Mouse (Mus musculus) left cerebral cortex, postnatal 10 days (tissue): Measurements from ENCODE around the gene Naa25. TPM values are rescaled to one million over a fixed set of nuclear protein-coding genes. Genes with fewer than 3 reads are reported as not detected.

Experiments
- DNase-seq, 2 experiments: peaks; one replicate each; pipeline ENCODE4 v3.0.0; 2021 to 2022; ENCODE audit warnings: low spot score in 2 of 2, mixed read lengths in 1 of 2; ENCODE audit errors: extremely low spot score in 1 of 2
- intact Hi-C: fragments of 180-260 bp; cut with DNase I; formaldehyde crosslinking; loops from one replicate; pipeline ENCODE4 v1.15.1; 2025
- total RNA-seq, 2 experiments: library from RNA; stranded (reverse); gene quantifications; 2 replicates each; pipeline ENCODE4 v1.2.3; 2021

Gene Naa25
- total RNA-seq, 2 experiments from 2014 or later, result 48.3 to 50.1 TPM

DNA sequence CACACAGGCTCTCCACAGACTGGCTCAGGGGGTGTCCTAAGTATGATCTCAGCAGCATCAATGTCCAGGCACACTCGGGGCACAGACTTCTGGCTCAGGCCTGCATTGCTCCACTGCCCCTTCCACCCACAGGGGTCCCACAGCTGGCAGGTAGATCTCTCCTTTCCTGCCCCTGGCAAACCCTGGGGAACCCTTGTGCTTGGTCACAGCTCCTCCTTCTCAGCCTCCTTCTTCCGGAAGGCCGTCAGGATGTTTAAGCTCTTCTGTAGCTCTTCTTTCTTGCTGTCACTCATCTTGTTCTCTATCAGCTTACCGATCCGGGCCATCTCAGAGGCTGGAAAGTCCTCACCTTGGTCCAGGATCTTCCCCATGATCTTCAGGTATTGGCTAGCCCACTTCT is 47.1 kb downstream of the Naa25 start:
- intact Hi-C loops, result loop anchor here (5.0 kb wide), 1 partner anchor 32 kb away; no protein-coding TSS in a partner anchor

DNA sequence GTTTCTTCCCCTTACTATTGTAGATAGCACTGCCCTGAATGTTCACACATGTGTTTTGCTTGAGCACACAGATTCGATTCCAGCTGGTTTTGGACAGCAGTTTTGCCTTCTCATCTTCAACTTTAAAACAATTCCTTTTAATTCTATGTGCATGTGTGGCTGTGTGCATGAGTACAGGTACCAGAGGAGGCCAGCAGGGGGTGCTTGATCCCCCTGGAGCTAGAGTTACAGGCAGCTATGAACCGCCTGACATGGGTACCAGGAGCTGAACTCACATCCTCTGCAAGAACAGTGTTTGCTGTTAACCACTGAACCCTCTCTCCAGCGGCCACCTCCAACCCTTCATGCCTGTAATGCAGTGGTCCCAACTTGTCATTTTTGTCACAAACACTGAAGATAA is 50.7 kb downstream of the Naa25 start:
- intact Hi-C loops, result no loop called here

More for the DNA sequence above, 47.1 kb downstream of the Naa25 start:
- DNase-seq, result no peak

DNA sequence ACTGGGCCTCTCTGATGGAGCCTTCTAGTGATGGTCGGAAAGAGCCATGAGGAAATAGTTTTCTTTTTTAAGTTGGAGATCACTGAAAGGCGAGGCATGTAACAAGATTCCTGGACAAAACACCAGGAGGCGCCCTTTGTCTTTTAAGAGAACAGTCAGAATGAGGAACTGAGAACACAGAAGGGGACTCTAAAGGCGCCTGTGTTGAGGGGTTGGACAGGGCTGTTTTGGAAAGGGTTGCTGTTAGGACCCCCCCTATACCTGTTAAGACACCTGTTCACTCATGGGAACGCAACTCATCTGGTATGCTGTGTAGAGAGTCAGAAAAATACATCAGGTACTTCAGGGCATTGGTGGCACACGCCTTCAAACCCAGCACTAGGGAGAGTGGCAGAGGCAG is 52.2 kb downstream of the Naa25 start:
- DNase-seq, result peak in 1 of 2 experiments; percentile 54
- intact Hi-C loops, result no loop called here

More for the DNA sequence above, 50.7 kb downstream of the Naa25 start:
- DNase-seq, result no peak

DNA sequence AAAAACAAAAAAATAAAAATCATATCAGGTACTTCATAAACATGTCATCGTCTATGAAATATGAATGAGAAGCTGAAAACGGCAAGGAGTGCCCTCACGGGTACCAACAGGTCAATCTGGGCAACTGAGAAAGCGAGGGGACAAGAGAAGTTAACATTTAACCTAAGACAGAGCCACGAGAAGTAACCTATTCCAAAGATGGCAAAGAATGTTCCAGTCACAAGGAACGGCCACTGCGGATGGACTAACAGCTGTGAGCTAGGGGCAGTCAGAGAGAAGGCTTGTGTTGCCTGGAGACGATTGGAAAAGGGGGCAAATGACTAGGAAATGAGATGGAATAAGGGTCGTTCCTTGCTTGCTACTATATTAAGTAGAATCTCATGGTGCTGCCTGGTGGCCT is 52.7 kb downstream of the Naa25 start:
- intact Hi-C loops, result no loop called here
- no peak for DNase-seq

DNA sequence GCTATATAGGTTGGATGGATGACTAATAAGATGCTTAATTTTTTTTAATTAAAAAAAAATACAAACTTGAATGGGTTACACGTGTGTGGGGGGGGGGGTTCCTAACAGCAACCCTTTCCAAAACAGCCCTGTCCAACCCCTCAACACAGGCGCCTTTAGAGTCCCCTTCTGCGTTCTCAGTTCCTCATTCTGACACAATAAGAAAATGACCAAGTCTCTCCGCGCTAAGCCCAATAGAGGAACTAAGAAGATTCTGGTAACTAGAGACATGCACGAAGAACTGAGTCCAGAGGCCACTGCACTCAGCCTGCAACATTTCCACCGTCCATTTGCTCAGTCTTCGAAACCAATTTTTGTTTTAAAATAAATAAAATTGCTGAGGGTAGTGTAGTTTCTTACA is 53.5 kb downstream of the Naa25 start:
- no peak for DNase-seq
- intact Hi-C loops, result no loop called here

DNA sequence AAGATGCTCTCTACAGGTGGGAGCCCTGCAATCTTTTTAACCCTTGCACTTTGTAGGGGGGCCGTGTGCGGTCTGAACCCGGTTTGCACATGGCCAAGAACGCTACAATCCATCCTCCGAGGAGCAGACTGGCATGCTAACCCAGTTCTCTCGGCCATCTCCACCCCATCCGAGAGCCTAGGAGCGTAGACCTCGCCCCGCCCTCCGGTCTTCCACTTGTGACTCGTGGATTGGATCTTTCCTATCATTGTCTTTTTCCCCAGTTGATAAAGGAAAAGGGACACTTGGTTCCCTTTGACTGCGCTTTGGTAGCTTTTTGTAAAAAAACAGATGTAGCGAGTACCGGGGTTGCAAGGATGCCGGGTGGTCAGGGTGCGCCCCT is 53.9 kb downstream of the Naa25 start, which contains the start of gene Tmem116:
Tmem116 (plus strand) TSS at position 250 of the 382 bp plus-strand sequence.
- DNase-seq, result peak in 1 of 2 experiments; percentile 57
- intact Hi-C loops, result no loop called here

DNA sequence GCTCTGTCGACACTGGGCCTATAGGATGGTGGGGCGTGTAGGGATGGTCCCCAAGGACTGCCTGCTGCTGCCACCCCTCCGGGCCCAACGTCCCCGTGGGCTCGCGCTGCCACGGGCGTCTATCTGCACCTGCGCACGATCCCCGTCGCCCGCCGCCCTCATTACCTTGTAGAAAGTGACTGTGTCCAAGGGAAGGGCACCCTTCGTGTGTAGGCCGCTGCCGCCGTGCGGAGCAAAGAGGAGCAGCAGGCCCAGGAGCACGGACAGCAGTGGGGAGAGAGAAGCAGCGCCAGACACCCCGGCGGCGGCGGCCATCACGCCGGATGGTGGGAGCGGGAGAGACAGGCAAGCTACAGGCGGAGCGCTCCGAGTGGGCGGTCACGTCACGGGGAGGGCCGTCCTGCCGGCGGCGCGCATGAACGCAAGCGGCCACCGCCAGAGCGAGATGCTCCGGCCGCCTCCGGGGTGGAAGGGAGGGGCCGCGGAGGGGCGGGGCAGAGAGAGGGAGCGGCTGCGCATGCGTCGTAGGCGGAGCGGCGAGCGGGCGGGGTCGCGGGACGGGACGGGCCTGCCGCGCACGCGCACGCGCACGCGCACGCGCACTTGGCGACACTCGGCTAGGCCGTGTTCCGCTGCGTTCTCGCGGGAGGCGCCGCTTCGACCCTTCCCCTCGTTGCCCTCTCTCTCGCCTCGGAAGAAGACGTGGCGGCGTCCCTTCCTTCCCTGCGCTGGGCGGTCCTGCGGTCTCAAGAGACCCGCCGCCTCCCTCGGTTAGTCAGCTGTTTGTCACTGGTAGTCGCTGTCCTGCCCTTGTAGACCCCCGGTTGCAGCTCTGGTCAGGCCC is 54.5 kb downstream of the Naa25 start, which contains the start of gene Erp29:
Erp29 (minus strand) TSS at position 481 of the 844 bp plus-strand sequence.
- intact Hi-C loops, result no loop called here
- DNase-seq, result peak; percentile 97 to 99

DNA sequence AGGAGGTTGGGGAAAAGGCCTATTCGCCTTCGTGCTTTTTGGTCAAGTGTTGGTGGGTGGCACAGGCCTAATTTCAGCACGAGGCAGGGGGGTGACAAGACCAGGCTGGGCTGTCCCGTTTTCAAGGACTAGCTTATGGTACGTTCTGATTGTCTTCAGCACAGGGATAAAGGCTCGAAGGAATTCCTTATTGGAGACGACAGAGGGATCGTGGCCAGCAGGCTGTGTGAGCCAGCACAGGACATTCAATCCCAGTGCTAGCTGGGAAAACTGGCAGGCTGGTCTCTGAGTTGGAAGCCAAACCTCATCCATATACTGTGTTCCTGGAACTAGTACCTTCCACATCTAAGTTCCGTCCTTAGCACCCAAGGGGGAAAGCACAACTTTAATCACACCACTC is 55.2 kb downstream of the Naa25 start:
- intact Hi-C loops, result no loop called here
- DNase-seq, result peak in 1 of 2 experiments; percentile 37

DNA sequence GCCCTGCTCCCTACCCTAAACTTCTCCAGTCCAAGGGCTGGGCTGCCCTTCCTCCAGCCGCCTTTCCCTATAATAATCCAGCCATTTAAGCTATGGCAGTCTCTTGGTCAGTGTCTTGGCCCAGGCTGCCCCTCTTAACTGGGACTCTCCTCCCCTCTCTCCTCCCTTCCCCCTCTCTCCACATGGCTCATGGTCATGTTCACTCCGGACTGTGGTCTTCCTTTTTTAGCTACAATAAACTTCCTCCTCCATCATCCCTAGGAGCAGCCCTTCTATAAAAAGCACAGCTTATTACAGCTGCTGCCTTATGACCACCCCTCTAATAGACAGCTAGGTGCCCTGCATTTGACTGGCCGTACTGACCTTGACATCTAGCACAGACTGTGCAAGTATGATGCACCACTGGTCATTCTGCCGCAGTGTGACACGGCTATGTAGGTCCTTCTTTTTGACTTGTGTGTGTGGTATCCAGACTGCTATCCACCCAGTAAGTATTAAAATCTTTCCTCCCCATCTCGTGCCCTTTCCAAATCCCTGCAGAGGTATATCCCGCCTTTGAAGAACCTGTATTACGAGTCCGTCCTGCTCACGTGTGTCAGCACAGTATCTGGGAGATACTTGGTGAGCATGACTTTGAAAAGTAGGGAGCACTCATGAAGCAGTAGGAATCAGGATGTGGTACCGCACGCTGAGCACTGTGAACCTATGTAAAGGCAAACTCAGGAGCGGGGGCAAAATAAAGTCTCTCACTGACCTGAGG is 56.2 kb downstream of the Naa25 start:
- intact Hi-C loops, result no loop called here
- no peak for DNase-seq

DNA sequence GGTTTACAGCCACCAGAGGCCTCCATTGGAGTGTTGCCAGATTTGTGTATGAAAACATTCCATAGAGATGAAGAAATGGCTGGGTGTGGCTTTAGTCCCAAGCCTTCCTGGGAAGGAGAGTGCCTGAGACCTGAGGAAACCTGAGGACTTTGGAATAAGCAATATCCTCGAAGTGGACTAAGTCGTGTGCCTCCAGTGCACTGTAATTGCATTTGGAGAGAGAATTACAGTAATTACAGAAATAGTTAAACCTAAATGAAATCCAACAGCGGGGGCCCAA is 56.7 kb downstream of the Naa25 start:
- no peak for DNase-seq
- intact Hi-C loops, result no loop called here

DNA sequence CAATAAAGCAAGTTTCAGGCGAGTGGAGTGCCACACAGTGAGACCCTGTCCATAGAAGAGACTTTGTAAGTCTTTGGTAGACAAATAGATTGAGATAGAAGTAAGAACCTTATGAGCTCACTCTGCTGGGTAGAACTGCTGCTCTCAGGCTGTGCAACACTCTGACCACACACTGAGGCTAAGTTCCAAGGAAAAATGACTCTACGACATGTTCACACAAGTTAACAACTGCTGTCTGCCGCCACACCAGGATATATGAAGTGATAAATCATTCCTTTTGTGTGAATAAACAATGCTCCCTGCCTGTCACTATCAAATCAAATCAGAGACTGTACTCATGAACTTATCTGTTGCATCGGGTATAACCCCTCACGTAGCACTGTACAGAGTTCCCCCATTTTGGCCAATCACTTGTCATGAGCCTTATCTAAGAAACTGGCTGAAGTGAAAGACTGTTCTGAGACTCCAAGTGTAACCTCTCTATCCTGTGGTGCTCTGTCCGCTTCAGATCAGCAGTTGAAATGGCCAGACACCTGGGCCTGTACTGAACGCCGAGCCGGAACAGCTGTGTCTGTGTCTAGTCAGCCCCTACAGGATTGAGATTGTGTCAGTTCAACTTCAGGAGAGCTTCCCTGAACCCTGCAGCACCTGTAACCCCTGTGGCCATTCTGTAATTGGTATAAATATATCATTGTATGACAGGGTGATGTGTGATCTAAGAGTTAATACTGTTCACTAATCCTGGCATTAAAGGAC is 58.0 kb downstream of the Naa25 start:
- intact Hi-C loops, result no loop called here
- no peak for DNase-seq

DNA sequence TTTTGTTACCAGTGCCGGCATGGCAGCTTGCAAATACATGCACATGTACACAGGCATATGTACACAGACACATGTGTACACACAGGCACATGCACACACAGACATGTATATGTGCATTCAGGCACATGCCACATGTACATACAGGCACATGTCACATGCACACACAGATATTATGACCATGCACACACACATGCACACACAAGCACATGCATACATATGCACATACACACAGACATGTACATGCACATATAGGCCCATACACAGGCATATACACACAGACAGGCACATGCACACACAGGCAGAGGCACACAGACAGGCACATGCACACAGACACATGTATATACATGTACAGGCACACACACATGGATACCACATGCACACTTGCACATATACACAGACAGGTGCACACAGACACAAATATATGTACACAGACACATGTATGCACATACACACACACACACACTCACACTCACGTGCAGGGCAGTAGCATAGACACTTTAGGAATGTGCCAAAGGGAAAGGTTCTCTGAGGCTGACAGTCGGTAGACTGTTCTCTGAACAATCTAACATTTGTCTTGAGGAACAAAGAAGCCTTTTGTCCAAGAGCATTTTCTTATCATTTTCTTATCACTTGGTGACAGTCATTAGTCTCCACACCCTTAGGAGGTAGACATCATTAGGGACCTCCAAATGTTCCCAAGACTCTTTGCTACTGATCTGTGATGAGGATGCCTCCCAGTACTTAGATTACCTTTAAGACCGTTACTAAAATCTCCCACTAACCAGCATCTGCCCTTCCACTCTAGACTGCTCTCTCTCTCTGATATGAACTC is 63.8 kb downstream of the Naa25 start:
- DNase-seq, result no peak
- intact Hi-C loops, result no loop called here

DNA sequence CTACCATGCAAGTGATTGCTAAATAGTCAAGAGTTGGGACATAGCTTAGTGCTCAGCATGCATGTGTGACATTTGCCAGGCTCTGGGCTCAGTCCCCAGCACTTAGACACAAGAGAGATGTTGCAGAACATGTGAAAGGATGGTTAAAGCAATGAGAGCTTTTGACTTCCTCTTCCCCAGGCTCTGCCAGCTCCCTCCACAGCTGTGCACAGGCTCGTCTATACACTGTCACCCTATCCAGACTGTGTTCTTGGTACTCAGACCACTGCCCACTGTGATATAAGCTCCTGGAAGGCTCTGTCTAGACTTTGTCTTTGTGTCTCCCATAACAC is 64.4 kb downstream of the Naa25 start:
- intact Hi-C loops, result no loop called here
- no peak for DNase-seq

DNA sequence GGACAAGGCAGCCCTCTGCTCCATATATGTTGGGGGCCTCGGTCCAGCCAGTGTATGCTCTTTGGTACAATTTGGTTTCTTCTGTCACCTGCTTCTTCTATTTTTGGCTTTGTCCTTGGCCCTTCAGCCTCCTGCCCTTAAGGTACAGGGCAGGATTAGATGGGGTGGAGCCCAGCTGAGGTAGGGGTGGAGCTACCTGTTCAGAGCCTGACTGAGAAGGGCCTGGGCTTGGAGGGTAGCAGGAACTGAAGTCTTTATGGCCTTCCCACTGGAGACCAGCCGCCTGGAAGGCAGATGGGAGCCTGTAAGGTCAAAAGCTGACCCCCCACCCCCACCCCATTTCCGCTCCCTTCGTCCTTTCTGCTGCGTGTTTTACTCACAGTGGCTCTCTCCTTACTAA is 65.2 kb downstream of the Naa25 start:
- DNase-seq, result no peak
- intact Hi-C loops, result no loop called here

DNA sequence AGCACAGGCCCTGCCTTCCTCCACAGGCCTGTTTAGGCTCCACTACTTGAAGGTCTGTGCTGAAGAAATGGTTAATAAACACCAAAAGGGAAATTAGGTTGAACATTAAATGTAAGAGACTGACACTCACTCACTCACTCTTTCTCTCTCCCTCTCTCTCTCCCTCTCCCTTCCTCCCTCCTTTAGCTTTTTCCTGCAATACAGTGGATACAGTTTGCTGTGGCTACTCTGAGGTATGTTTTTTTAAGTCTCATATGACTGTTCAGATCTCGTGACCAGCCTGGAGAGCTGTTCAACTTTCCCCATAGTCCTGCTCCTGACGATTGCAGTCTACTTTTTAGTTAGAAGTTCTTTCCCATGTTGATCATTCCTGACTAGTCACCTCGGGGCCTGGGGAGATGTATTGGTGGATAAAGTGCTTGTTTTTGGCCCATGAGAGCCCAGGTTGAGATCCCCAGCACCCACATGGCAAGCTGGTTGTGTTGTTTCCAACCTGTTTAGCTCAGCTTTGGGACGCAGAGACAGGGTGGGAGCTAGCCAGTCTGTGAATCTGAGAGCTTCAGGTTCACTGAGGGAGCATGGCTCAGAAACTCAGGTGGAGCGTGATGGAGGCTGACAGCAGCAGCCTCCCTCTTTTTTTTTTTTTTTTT is 66.0 kb downstream of the Naa25 start:
- intact Hi-C loops, result no loop called here
- DNase-seq, result no peak

DNA sequence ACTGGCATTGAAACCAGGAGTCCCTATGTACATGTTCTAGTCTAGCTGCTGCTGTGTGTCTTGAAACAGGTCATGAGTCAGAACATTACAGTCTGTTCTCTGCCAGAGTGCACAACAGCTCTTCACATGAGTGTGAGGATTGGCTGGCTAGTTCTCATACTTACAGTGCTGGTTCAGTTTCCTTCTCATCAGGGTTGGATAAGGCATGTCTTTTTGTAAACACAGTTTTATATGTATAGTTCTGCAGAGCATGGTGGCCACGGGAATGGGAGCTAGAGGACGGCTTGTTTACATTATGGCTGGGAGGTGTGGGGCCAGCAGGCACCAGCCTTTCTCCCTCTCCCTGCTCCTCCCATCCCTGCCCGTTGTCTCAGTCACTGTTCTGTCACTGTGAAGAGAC is 71.8 kb downstream of the Naa25 start:
- no peak for DNase-seq
- intact Hi-C loops, result no loop called here

DNA sequence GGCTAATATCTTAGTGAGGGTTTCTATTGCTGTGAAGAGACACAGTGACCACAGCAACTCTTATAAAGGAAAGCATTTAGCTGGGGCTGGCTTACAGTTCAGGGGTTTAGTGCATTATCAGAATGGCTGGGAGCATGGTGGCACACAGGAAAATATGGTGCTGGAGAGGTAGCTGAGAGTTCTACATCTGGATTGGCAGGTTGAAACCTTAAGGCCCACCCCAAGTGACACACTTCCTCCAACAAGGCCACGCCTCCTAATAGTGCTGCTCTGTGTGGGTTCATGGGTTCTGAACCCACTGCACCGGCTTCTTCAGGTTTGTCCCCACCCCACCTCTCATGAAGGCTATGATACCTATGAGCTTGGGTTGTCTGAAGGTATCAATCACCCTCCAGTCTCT is 74.7 kb downstream of the Naa25 start:
- DNase-seq, result no peak
- intact Hi-C loops, result no loop called here

DNA sequence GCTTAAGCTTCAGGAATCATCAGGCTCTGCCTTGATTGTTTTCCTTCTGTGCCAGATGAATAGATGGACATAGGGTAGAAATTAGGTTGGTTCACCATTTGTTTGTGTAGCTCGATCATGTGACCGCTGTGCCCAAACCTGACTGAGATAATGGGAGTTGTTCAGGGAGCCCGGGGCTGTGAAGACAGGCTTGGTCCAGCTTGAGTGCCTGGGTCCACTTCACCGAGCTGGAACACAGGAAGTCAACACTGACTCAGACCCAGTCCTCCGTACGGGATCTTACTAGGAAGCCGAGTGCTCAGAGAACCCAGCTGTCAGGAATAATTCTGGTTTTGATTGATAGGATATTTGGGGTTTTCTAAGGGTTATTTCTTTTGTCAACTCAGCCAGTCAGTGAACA is 76.9 kb downstream of the Naa25 start:
- no peak for DNase-seq
- intact Hi-C loops, result loop anchor here (5.0 kb wide), 1 partner anchor 32 kb away; no protein-coding TSS in a partner anchor
